Mouse (Mus musculus): Measurements from ENCODE around the gene Cxcl12.

GRCm38 (mm10) chr6:117220831-117221345 is 52.6 kb downstream of the Cxcl12 start:
- no peak for TF ChIP-seq CTCF (IDR thresholded peaks at IDR 0.05; ENCODE audit: low read depth)
- TF ChIP-seq EP300 (IDR thresholded peaks at IDR 0.05; ENCODE audit: low read depth) = no peak
